Mouse (Mus musculus): ENCODE data around the gene Ric1.

The Ric1 gene

DNA sequence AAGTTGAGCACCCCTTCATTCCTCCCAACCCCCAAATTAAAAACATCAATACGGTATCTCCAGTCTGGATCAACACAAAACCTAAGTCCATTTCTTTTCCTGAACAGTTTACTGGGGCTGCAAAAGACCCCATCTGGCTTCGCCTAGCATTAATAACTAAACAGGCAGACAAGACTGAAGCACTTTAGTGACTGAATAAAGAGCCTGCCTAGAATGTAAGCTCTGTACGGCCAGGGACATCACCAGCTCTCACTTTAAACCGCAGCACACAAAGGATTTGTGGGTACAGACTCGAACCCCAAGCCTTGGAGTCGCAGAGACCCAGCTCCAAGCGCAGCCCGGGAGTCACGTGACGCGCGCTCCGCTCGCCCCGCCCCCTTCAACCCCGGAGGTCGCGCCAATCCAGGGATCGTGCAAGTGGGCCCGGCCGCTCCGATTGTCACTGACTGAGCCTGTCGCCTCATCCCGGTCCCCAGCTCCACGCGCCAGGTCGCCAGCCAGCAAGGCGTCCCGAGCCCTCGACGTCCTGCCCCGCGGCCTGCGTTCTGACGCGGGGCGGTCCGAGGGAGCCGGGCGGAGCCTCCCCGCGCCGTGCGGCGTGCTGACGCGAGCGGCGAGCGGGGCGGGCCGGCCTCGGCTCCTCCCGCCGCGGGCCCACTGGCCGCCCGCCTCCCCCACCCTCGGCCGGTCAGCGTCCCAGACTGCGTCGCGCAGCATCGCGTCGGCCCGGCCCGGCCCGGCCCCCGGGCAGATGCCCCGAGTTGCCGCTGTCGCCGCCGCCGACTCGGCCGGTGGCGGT, at the start of gene Ric1:
Ric1 (plus strand) TSS at position 646 of the 799 bp plus-strand sequence.
- DNase-seq, result peak; percentile 86 to 94

DNA sequence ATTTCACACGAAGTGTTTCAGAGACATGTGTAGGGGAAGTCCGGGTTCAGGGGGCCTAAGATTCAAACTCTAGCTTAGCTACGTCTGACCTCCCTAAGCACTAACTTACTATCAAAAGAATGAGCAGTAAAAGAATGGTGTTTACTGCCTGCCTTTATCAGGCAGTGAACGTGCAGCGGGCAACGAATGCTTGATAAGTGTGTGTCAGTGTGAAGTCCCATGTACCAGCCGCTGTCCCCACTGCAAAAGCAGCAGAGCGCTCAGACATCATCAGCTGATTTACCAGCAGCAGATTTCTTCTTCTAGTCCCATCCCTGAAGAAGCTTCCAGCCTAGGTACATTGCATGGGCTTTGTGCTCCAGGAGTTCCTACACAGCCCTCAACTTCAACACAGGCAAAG, 49.7 kb upstream of the Ric1 start:
- DNase-seq, result no peak

GRCm38 (mm10) chr19:29472946-29473345, 49.1 kb upstream of the Ric1 start:
- no peak for DNase-seq

DNA sequence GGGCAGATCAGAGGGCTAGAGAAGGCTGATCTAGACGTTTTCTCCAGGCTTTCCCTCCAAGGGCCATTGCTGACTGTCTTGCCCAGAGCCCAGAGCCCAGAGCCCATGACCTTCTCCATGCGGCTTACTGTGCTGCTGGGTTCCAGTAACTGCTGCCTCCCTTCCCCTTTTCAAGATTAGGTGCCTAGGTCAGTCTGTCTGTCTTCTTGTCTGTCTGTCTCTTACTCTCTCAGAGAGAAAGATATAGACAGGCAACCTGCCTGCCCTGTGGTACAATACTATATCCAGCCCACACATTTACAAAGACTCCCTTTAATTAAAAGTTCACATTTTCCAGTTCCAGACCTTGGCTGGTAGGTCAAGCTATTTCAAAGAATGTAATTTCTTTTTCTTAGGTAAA, 47.3 kb upstream of the Ric1 start:
- DNase-seq, result no peak

DNA sequence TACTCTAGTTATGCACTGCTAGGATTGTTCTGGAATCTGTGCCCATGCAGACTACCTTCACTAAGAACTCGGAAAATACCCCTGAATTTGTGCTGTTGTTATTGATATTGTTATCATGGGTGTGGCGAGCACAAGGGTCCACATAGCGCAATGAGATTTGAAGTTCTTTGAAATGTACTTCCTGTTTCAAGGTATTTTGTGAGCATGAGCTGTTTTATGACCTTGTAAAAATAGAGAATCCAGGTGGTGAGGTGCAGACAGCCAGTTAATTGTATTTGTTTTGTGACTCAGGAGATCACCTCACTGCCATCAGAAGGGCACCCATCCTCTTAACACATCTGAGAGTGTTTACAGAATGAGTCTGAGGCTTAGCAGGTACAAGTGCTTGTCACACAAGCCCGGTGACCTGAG, 46.9 kb upstream of the Ric1 start:
- DNase-seq, result no peak

- DNase-seq, result no peak
Observed at GRCm38 (mm10) chr19:29478598-29478997, 43.5 kb upstream of the Ric1 start.

DNA sequence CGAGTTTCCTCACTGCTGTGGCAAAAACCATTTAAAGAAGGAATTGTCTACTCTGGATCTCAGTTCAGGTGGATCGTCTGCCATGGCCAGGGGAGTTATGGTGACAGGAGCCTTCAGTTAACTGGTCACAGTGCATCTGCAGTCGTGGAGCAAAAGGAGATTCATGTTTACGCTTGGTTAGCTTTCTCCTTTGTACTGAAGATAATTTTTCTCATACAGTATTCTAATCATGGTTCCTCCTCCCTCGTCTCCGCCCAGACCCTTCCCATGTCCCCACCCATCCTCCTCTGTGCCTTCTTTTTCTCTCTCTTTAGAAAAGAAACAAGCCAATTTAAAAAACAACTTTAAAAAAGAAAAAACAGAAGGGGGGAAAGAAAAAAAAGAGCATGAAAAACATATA, 40.5 kb upstream of the Ric1 start:
- DNase-seq, result no peak

- DNase-seq, result no peak
Observed at GRCm38 (mm10) chr19:29482148-29482547, 39.9 kb upstream of the Ric1 start.

GRCm38 (mm10) chr19:29482637-29483036, 39.4 kb upstream of the Ric1 start:
- DNase-seq, result no peak

DNA sequence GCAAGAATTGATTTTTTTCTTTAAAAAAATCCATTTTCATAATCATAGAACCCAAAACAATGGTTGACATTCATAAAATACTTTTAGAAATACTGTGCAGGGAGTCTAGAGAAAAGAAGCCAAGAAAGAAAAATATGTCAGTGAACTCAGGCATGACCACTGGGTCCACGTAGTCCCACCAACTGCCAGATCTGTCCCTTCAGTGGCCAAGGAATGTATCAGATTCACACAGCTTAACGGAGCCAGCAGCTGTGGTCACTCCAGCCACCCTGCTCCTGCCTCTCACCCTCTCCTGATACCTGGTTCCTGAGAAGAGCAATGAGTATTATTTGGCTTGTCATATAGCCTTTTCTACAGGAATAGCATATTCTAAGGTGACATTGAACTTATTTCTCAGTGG, 38.7 kb upstream of the Ric1 start:
- no peak for DNase-seq

GRCm38 (mm10) chr19:29484537-29484936, 37.5 kb upstream of the Ric1 start:
- DNase-seq, result no peak

- no peak for DNase-seq
Observed at GRCm38 (mm10) chr19:29485257-29485948, 36.7 kb upstream of the Ric1 start.

DNA sequence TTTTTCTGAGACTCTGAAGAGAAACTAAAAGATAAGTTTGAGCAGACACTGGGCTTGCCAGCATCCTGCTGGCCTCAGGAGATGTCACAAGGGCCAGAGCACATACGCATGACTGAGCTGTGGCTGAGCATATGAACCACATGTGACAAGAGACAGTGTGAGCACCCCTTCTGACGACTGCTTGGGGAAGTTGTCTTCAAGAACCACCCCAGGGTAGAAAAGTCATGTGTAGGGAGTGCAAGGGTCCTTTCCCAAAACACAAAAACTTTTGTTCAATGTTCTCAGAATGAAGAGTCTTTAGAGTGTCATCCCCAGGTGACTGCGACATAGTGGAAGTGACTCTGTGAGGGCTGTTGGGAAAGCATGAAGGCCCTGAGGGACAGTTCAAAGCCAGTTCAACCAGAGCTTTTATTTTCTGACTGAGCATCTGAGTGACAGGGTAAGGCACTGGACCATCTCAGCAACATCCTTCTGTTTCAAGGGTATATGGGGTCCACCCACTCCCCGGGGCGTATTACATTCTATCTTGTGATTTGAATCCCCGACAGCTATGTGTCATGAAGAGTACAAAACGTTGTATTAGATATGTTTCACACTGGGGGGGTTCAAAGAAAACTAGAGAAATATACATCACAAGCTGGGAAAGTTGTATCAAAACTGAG, 35.4 kb upstream of the Ric1 start:
- DNase-seq, result no peak

DNA sequence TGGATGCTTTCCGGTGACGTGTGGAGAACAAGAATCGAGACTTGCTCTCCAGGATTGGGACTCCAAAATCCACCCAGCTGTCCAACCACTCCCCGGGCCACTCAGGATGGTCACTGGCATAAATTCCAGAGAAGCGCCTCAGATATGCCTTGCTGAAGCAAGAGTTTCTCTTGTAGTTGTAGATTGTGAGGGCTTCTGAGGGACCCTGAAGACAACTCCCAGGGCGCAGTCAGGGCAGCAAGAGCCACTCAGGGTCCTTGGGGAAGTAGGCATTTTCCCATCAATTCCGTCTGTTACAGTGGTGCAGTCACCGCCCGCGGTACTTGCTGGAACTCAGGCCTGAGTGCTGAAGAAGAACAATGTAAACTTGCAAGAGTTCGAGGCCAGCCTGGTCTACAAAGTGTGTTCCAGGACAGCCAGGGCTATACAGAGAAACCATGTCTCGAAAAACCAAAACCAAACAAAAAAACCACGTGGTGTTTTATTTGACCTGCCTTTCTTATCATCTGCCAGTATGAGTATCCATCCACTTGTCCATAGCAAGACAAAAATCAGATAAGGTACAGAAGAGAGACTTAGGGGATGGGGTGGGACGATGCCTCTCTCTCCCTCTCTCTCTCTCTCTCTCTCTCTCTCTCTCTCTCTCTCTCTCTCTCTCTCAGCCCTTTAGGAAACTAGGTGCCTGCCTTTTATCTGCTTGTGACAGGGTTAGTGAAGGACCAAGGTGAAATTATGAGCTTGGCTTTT, 34.6 kb upstream of the Ric1 start:
- no peak for DNase-seq

- no peak for DNase-seq
Observed at GRCm38 (mm10) chr19:29488073-29488390, 34.0 kb upstream of the Ric1 start.

- no peak for DNase-seq
Observed at GRCm38 (mm10) chr19:29488420-29488819, 33.7 kb upstream of the Ric1 start.

DNA sequence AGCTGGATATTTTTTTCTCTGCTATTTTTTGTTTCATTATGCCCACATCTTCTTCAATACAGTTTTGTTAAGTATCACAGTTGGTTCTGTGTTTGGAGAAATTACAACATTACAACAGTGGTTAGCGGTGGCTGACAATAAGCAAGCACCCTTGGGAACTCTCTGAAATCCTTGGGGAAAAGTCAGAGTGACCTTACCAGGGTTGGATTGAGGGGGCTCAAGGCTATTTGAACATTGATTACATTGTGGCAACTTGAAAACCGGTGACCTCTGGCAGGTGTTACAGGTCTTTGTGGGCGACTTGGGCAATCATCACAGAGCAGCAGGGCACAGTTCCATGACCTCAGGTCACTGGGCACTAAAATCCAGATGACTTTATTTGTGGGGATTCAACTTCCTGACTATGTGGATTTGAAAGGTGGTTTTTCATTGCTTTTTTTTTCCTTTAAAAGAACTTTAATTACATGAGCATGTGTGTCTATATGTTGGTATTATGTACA, 32.2 kb upstream of the Ric1 start:
- no peak for DNase-seq

DNA sequence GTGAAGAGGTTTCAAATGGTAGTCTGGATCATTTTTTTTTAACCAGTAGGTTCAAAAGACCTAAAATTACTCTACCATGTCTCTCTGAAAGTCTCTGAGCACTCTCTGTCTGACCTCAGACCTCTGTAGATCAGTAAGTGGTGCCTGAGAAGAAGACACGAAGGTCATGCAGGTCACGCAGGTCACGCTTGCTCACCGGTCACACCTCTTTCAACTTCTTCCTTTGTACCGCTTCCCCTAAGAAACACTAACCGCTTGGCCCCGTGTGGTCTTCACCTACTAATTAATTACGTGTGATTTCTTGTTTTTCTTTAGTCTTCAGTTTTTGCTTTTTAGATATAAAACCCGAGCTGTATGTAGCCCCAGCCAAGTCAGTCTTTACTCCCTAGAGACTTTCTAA, 30.6 kb upstream of the Ric1 start:
- no peak for DNase-seq

DNA sequence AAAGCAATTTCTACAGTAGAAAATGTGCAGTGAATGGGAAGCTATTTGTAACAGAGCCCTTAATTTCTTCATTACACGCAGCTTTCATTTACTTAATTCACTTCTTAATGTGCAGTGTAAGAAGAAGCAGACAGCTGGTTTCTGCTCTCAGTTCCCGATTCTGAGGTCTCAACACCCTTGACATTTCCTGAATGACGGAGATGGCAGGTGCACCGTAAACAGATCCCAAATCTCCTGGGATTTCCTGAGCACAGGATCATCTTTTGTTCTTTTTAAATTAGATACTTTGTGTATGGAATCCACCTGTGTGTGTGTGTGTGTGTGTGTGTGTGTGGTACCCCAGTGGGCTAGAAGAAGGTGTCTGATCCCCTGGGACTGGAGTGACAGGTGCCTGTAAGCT, 27.6 kb upstream of the Ric1 start:
- no peak for DNase-seq

DNA sequence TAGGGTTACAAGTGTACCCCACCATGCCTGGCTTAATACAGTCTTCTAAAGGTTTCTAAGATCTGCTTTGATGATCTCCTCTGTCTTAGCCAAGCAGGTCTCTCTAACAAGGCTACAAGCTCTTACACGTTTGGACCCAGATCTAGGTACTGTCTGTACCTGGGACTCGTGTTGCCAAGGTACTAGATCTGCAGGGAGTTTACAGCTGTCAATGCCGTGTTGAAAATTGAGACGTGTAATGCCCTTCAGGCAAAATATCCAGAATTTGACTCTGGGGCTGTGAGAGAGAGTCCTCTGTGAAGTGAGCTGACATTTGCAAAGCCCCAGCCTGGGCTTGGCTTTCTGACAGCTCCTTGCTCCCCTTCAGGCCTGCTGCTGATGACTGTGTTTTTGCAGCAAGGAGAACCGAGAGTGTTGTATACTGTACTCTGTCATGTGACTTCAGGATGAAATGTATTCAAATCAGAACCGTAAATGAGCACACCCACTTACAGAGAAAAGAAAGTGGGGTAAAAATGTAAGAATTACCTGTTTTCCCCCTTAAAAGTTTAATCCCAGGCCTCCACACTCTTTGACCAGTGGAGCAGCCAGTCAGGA, 26.0 kb upstream of the Ric1 start:
- DNase-seq, result no peak

DNA sequence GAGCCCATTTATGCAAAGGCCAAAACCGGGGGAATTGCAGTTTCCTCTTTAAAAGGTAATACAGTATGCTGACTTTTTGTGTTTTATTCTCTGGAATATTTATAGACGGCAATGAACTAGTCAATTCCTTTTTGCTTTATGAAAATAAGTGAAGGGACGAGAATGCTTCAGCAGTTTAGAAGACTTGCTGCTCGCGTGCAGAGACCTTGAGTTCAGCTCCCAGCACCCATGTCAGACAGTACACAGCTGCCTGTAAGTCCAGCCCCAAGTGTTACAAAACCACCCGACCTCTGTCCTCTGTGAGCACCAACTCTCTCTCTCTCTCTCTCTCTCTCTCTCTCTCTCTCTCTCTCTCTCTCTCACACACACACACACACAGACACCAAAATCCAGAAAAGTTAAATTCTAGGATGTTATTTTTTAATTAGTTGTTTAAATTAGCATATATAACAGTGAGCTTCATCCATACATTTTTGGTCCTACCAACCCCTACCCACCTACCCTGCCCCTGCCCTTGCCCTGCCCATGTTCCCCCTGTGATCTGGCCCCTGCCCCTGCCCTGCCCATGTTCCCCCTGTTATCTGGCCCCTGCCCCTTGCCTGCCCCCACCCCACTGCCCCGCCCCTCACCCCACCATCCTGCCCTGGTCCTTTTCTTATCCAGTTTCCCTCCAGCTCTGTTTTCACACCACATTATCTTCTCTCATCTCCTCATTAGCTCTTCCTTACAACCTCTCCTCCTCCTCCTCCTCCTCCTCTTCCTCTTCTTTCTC, 25.1 kb upstream of the Ric1 start:
- DNase-seq, result peak; percentile 48 to 79

DNA sequence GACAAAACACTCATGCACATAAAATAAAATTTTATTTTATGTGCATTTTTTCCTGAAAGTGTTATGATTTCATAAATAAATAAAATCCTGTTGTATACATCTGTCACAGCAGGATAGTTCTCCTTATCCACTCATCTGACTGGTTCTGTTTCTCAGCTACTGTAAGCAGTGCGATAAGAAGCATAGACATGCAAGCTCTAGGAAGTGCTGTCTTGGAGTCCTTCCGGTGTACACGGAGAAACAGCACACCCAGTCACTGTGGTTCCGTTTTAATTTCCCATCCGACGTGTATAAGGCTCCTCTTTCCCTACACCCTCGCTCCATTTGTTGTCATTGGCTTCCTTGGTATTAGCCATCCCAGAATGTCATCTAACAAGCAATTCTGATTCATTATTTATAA, 24.2 kb upstream of the Ric1 start:
- DNase-seq, result no peak
